Mouse (Mus musculus): ENCODE results near the gene Rnf114.

GRCm38 (mm10) chr2:167562101-167562500 is 69.7 kb downstream of the Rnf114 start:
- no peak for TF ChIP-seq CTCF (IDR thresholded peaks at IDR 0.05; ENCODE audit: low read depth)
- TF ChIP-seq EP300 (IDR thresholded peaks at IDR 0.05; ENCODE audit: low read depth): no peak
